Mouse (Mus musculus) layer of hippocampus, adult 18-20 months (tissue): ENCODE results near the gene Olfr926. TPM values are rescaled to one million over a fixed set of nuclear protein-coding genes. Genes with fewer than 3 reads are reported as not detected.
"Not testable (repeated sequence)": the region's sequence is repeated elsewhere in the genome, so short reads cannot be mapped to it uniquely, and the experiment has no call there.

ENCODE experiments used
- DNase-seq, 2 experiments: peaks; one replicate each; pipeline ENCODE4 v3.0.0; 2022; ENCODE audit warnings: low spot score in 2 of 2
- long read RNA-seq: library from polyadenylated mRNA; stranded (forward); transcript quantifications from one replicate; pipeline ENCODE4 v2.0.0, GENCODE M21; 2021
- total RNA-seq, 2 experiments: library from RNA; stranded (reverse); gene quantifications; 2 replicates each; pipeline ENCODE4 v1.2.3; 2021

Gene Olfr926
- total RNA-seq, result not detected
- long read RNA-seq, result 0 reads

DNA sequence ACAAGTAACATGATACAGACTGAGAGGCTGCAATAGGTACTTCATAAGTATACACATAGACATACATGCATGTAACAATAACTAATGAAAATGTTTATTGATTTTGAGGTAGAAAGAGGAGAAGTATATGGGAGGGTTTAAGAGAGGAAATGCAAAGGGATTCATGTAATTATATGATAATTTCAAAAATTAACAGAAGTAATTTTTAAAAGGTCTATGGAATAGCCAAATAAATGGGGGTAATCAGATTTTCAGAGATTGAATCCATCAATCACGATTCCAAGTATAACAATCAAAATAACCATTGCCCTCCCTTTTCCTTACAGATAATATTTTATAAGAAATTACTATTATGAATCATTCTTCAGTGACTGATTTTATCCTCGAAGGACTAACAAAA is at the start of gene Olfr926:
Olfr926 (plus strand) TSS at position 301 of the 400 bp plus-strand sequence.
- DNase-seq, result no peak

DNA sequence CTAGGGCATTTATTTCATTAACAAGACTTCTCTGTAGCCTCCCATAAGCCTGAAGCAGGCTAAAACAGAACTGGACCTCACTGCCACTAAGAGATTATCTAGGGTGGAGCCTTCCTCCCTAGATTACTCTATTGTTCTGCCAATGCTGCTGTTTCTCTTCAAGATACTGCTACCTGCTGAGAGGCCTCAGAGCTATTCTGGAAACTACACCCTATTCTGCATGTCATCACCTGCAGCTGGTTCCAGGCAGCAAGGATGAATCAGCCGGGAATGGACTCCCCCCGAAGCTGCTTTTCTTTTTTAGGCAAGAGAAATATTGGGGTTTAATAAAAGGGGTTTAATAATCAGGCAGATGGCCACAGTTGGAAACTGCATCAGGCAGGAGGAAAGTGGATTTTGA is 43.9 kb upstream of the Olfr926 start:
- no peak for DNase-seq

DNA sequence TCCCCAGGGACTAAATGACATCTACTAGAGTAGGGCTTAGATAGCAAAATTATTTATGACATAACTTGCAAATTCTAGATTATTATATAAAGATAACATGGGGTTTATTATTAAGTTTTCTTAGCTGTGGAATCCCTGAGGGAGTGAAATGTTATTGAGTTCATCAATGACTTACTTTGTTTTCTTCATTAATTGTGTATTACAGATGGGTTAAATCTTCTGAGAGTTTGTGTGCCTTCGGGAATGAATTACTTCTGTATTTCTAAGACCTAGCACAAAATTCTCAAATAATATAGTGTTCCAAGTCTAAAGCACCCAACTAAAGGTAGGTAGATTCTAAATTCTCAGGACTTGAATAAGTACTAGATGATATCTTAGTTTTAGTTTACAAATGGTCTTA is 32.8 kb upstream of the Olfr926 start, which contains the start of gene Olfr924:
Olfr924 (plus strand) TSS at position 301 of the 400 bp plus-strand sequence.
- DNase-seq, result no peak

DNA sequence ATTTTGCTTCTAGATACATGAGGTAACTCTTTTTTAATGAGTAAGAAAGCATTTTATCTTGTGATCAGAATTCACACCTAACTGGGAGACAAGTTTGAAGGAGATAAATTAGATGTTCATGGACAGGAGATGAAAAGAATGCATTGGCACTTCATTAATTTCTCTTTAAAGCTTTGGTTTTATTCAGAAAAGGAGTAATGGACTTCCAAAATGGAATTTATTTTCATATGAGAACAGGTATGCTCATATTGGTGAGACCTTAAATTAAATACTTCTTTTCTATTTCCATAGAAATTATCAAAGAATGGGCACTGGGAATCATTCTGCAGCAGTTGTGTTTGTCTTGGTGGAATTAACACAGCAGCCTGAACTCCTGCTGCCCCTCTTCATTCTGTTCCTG is 22.2 kb upstream of the Olfr926 start, which contains the start of gene Olfr26:
Olfr26 (plus strand) TSS at position 301 of the 400 bp plus-strand sequence.
- no peak for DNase-seq

DNA sequence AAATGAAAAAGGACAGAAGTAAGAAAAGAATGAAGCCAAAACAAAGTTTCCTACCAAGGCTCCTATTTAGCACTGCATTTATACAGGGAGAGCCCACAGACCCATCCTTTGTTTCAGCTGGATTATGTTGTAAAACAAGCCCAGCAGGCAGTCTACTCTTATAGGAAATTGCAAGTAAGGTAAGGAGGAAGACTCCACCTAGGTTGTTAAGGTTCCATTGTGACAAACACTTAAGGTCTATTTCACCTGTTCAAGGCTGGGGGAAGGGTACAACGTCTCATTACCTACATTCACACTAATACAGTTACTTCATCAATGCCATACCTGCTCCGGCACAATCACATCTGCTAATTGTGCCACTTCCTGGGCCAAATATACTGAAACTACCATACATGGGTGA is 2.0 kb upstream of the Olfr926 start:
- not testable (repeated sequence) for DNase-seq

Other genes with a start within 250 kb of the Olfr926 start
- gene Olfr916, start 217.3 kb upstream of the Olfr926 start, total RNA-seq, result not detected
- gene Olfr917, start 211.3 kb upstream of the Olfr926 start, total RNA-seq, result not detected
- not detected for gene Olfr918, start 202.5 kb upstream of the Olfr926 start, total RNA-seq
- not detected for gene Olfr919, start 173.5 kb upstream of the Olfr926 start, total RNA-seq
- gene Vwa5a, start 158.9 kb upstream of the Olfr926 start, total RNA-seq, result 10 to 100 TPM; 13.4 to 14.6 TPM
- under 1 TPM; 0.12 to 0.15 TPM for gene Olfr920, start 124.8 kb upstream of the Olfr926 start, total RNA-seq
- gene Olfr921, start 104.1 kb upstream of the Olfr926 start, total RNA-seq, result not detected
- gene Olfr922, start 62.5 kb upstream of the Olfr926 start, total RNA-seq, result not detected
- not detected for gene Olfr923, start 50.6 kb upstream of the Olfr926 start, total RNA-seq
- not detected for gene Olfr924, start 32.7 kb upstream of the Olfr926 start, total RNA-seq
- gene Olfr26, start 22.1 kb upstream of the Olfr926 start, total RNA-seq, result not detected
- gene Olfr930, start 52.7 kb downstream of the Olfr926 start, total RNA-seq, result not detected
- not detected for gene Olfr933, start 95.2 kb downstream of the Olfr926 start, total RNA-seq
- gene Olfr934, start 111.2 kb downstream of the Olfr926 start, total RNA-seq, result not detected
- gene Olfr935, start 122.6 kb downstream of the Olfr926 start, total RNA-seq, result not detected
- not detected for gene Olfr146, start 146.3 kb downstream of the Olfr926 start, total RNA-seq
- gene Olfr937, start 187.8 kb downstream of the Olfr926 start, total RNA-seq, result not detected
- not detected for gene Olfr938, start 201.8 kb downstream of the Olfr926 start, total RNA-seq